Mouse (Mus musculus) stomach, embryonic 14.5 days (tissue): ENCODE measurements around the gene Saysd1. TPM values are rescaled to one million over a fixed set of nuclear protein-coding genes. Genes with fewer than 3 reads are reported as not detected.

ENCODE experiments used
- ATAC-seq: fragments of 200-750 bp; cut with Nextera tagmentation; 2 replicates; pipeline ENCODE4 v1.8.0; 2017; ENCODE audit warnings: low read depth, moderate TSS enrichment; ENCODE audit not compliant: insufficient number of reproducible peaks, insufficient read depth, low FRiP score
- H3K27ac ChIP-seq: fragments of 300-500 bp; sonication (generic); 2 replicates; pipeline ENCODE4 v1.5.1; 2014; ENCODE audit warnings: mild to moderate bottlenecking, low read length, moderate library complexity, mixed read lengths
- H3K27me3 ChIP-seq: fragments of 300-500 bp; sonication (generic); 2 replicates; pipeline ENCODE4 v1.6.1; 2014; ENCODE audit warnings: low read length, control low read depth, mixed read lengths; ENCODE audit not compliant: control insufficient read depth, insufficient read depth
- H3K36me3 ChIP-seq: fragments of 300-500 bp; sonication (generic); 2 replicates; pipeline ENCODE4 v1.6.1; 2014; ENCODE audit warnings: mild to moderate bottlenecking, control low read depth, low read length, moderate library complexity, mixed read lengths; ENCODE audit not compliant: control insufficient read depth, insufficient read depth
- H3K4me1 ChIP-seq: fragments of 300-500 bp; sonication (generic); 2 replicates; pipeline ENCODE4 v1.6.1; 2014; ENCODE audit warnings: low read length, control low read depth, mixed read lengths; ENCODE audit not compliant: control insufficient read depth, insufficient read depth
- H3K4me2 ChIP-seq: fragments of 300-500 bp; sonication (generic); replicated peaks from 2 replicates; pipeline ENCODE4 v1.6.1; 2014; ENCODE audit warnings: low read depth, low read length, control low read depth
- H3K4me3 ChIP-seq: fragments of 300-500 bp; sonication (generic); 2 replicates; pipeline ENCODE4 v1.5.1; 2014; ENCODE audit warnings: low read depth, low read length, control low read depth
- H3K9ac ChIP-seq: fragments of 300-500 bp; sonication (generic); replicated peaks from 2 replicates; pipeline ENCODE4 v1.6.1; 2014; ENCODE audit warnings: low read depth, mild to moderate bottlenecking, control low read depth, low read length, moderate library complexity, mixed read lengths
- H3K9me3 ChIP-seq: fragments of 300-500 bp; sonication (generic); 2 replicates; pipeline ENCODE4 v1.6.1; 2016; ENCODE audit warnings: low read depth, low read length, control low read depth; ENCODE audit not compliant: control insufficient read depth
- WGBS: fragments of 180-500 bp; shearing (Covaris S2); extraction: QIAGEN DNeasy Blood & Tissue Kit; methylation state at CpG from one replicate; pipeline ENCODE4 v1.1.7; 2014; 5-methylcytosine and 5-hydroxymethylcytosine counted together
- polyA plus RNA-seq: library from polyadenylated mRNA; unstranded; fragments of >200 nt; fragmentation: Nextera tagmentation; extraction: Ambion mirVana; gene quantifications from 2 replicates; pipeline ENCODE4 v1.2.1, GENCODE M21; 2014

Saysd1 gene
- polyA plus RNA-seq, 1 experiment from 2014 or later = 15.1 TPM

GRCm38 (mm10) chr14:20144093-20144492, 5.8 kb upstream of the Saysd1 start:
- 58% methylated on average over 4 of the region's 4 CpGs for whole genome bisulfite sequencing
- 0 out of 2 replicates have a peak, but pooled peaks cover 2% of the 10 kb centered on the region for H3K4me1 ChIP-seq
- H3K27me3 ChIP-seq = no peaks in the 10 kb centered on the region
- H3K9ac ChIP-seq = no peak overlapping the region
- H3K4me2 ChIP-seq = no peak overlapping the region
- ATAC-seq = no peak
- H3K36me3 ChIP-seq = no peaks in the 10 kb centered on the region; the same call in 1 of the 2 replicates
- no peak overlapping the region for H3K4me3 ChIP-seq
- no peak overlapping the region for H3K27ac ChIP-seq
- H3K9me3 ChIP-seq = no peaks in the 10 kb centered on the region

DNA sequence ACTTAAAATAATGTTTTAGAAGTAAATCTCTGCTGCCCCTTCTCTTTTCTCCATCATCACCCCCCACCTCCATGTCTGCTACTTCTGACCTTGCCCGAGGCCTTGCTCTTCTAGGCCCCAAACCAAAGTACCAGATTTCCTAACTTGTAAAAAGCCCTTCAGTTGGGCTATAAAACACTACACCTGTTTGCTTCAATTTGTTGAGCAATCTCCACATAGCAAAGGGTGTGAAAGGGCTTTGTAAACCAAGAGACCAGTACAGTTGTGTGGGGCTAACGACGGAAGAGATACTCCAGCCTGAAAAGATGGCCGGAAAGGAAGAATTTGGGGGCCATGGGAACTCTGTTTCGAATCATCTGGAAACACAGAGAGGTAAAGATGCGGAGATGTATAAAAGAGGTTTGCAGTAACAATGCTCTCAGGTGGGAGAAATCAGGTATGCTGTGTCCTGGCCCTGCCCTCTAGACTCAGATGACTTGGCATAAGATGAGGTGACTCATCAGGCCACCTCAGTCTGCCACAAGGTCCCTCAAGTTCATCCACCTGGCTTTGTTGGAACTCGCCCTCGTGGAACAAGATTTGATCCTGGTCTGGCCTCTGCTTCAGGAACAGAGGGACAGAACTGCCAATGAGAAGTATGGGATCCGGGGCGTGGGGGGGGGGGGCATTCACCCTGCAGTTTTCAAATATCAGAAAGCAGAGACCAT, 3.2 kb downstream of the Saysd1 start:
- 84% methylated on average over 10 of the region's 10 CpGs for WGBS
- H3K27ac ChIP-seq = no peak overlapping the region
- ATAC-seq = no peak

DNA sequence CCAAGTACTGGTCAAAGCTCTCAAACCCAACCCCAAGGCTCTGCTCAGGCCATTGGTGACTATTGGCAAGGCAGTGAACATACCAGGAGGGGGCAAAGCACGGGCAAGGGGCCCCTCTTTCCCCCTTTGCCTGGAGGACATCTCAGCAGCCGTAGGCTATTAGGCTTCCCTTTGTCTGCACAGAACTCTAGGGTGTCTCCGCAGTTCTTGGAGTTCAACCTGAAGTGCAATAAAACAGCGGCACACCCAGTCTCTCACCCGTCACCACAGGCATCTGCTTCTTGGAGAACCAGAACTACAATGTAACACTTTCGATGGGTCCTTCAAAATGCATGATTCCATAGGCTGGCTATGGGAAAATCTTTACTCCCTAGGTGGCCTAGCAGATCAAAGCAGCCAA, 10.2 kb downstream of the Saysd1 start:
- WGBS = 77% methylated on average over 6 of the region's 6 CpGs
- Histone ChIP-seq H3K4me1 (no peaks in the 10 kb centered on the region), H3K36me3 (no peaks in the 10 kb centered on the region), H3K4me2 (no peak overlapping the region), H3K27ac (no peak overlapping the region), H3K4me3 (no peak overlapping the region), H3K9me3 (no peaks in the 10 kb centered on the region), H3K9ac (no peak overlapping the region), H3K27me3 (no peaks in the 10 kb centered on the region)
- ATAC-seq = no peak

More for the DNA sequence above, 3.2 kb downstream of the Saysd1 start:
- Histone ChIP-seq H3K4me2 (no peak overlapping the region), H3K4me1 (no peaks in the 10 kb centered on the region), H3K27me3 (no peaks in the 10 kb centered on the region), H3K9ac (no peak overlapping the region), H3K4me3 (no peak overlapping the region), H3K36me3 (no peaks in the 10 kb centered on the region), H3K9me3 (no peaks in the 10 kb centered on the region)

DNA sequence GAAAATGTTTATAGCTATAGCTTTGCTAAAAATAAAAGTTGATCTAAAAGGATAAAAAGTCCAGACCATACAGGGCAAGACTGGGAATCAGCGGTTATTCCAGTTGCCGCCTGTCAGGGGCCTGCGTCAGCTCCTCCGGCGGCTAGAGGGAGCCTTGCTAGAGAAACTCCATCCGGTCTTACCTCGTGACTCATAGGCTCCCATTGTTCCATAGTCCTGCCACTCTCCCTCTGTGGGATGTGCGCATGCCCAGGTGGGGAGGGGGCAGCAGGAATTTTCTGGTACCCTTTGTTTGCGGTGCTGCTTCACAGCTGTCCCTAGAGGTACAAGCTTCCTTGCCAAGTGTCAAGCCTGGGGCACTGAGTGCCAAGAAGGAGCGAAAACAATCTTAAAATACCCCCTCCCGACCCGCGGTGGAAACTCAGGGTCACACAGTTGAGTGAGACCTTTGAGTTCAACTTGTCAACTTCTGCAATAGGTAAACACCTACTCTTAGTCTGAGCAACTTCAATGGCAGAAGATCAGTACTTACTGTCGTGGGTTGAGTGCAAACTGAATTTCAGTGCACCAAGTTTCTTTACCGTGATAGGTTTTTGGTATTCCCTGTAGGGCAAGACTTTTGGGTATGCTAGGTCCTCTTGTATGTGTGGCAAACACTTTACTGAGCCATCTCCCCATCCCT, 10.8 kb downstream of the Saysd1 start:
- Histone ChIP-seq H3K27ac (no peak overlapping the region), H3K27me3 (no peaks in the 10 kb centered on the region), H3K9ac (no peak overlapping the region), H3K4me2 (no peak overlapping the region), H3K9me3 (no peaks in the 10 kb centered on the region), H3K4me1 (no peaks in the 10 kb centered on the region), H3K36me3 (no peaks in the 10 kb centered on the region), H3K4me3 (no peak overlapping the region)
- WGBS = 80% methylated on average over 15 of the region's 15 CpGs
- ATAC-seq = no peak

DNA sequence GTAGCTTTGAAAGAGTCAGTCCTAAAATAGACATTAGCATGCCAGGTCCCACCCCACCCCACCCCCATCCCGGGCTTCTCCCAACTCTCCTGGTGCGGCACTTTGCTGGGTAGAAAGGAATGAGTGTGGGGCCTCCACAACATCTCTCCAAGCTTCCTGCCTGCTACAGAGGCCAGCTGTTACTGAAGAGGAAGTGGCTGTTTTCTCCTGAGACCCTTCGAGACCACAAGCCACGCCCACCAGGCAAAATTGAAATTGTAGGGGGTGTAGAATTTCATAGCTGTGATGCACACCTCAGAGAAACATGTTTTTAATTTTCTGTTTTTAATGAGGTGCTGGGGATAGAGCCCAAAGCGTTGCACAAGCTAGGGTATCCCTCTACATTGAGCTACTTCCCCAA, 17.5 kb downstream of the Saysd1 start:
- Histone ChIP-seq H3K4me3 (no peak overlapping the region), H3K4me2 (no peak overlapping the region), H3K9me3 (no peaks in the 10 kb centered on the region), H3K9ac (no peak overlapping the region), H3K27me3 (no peaks in the 10 kb centered on the region), H3K36me3 (no peaks in the 10 kb centered on the region), H3K4me1 (no peaks in the 10 kb centered on the region), H3K27ac (no peak overlapping the region)
- WGBS = 64% methylated on average over 5 of the region's 5 CpGs
- ATAC-seq = no peak

DNA sequence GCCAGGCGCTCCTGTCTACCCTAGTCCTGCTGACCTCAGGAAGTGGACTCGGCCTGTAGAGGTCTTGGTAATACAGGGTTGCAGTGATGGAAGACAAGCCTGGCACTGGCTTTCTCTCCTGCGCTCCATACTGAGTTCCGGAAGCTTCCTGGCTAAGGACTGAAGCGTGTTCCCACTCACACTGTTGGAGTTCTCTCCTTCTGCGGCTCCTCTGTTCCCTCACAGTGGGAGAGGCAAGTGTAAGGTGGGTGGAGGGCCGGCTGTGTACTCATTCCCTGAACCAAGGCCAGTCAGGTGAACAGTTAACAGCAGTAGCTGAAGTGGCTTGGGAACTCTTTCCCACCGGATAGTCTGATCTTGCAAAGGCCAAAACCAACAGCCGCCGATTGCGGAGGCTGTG, 18.3 kb downstream of the Saysd1 start:
- no peaks in the 10 kb centered on the region for H3K27me3 ChIP-seq
- no peak overlapping the region for H3K9ac ChIP-seq
- H3K4me3 ChIP-seq = no peak overlapping the region
- no peaks in the 10 kb centered on the region for H3K9me3 ChIP-seq
- WGBS = 91% methylated on average over 11 of the region's 11 CpGs
- no peak for ATAC-seq
- no peak overlapping the region for H3K4me2 ChIP-seq
- H3K36me3 ChIP-seq = no peaks in the 10 kb centered on the region
- no peaks in the 10 kb centered on the region for H3K4me1 ChIP-seq
- H3K27ac ChIP-seq = no peak overlapping the region

DNA sequence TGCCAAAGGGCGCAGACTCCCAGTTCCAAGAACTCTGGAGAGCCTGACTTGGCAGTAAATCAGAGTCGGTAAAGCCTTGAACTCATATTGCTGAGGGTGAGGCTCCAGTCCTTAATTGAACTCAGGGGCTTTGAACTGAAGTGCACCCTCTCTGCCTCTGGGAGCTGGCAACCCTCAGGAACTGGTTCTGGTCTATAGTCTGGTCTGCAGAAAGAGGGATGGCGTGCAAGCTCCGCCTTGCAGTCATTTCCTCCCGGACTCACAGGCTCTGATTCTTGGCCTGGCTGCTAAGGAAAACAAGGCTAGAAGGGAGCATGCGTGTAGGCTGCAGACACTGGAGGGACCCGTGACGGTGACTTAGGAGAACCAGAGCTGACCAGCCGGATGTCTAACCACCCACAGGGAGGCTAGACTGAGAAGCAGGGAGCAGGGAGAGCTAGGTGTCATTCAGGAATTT, 22.2 kb downstream of the Saysd1 start:
- no peak overlapping the region for H3K9ac ChIP-seq
- no peaks in the 10 kb centered on the region for H3K4me1 ChIP-seq
- 44% methylated on average over 9 of the region's 9 CpGs for WGBS
- no peak for ATAC-seq
- no peaks in the 10 kb centered on the region for H3K36me3 ChIP-seq
- H3K9me3 ChIP-seq = 0 out of 2 replicates have a peak, but pooled peaks cover 5% of the 10 kb centered on the region
- H3K27me3 ChIP-seq = no peaks in the 10 kb centered on the region
- H3K27ac ChIP-seq = no peak overlapping the region
- no peak overlapping the region for H3K4me2 ChIP-seq
- H3K4me3 ChIP-seq = no peak overlapping the region

- no peaks in the 10 kb centered on the region for H3K27me3 ChIP-seq
- no peaks in the 10 kb centered on the region for H3K4me1 ChIP-seq
- 87% methylated on average over 6 of the region's 6 CpGs for WGBS
- H3K9ac ChIP-seq = no peak overlapping the region
- no peak overlapping the region for H3K4me2 ChIP-seq
- no peak overlapping the region for H3K4me3 ChIP-seq
- H3K36me3 ChIP-seq = no peaks in the 10 kb centered on the region
- H3K9me3 ChIP-seq = 0 out of 2 replicates have a peak, but pooled peaks cover 5% of the 10 kb centered on the region
- H3K27ac ChIP-seq = no peak overlapping the region
- ATAC-seq = no peak
Observed at GRCm38 (mm10) chr14:20114951-20115350, 23.4 kb downstream of the Saysd1 start.
